Mouse (Mus musculus): ENCODE measurements around the gene Tmem268. TPM values are rescaled to one million over a fixed set of nuclear protein-coding genes. Genes with fewer than 3 reads are reported as not detected.

Tmem268 gene
- polyA plus RNA-seq, 1 experiment from 2014 or later = 6.0 TPM

DNA sequence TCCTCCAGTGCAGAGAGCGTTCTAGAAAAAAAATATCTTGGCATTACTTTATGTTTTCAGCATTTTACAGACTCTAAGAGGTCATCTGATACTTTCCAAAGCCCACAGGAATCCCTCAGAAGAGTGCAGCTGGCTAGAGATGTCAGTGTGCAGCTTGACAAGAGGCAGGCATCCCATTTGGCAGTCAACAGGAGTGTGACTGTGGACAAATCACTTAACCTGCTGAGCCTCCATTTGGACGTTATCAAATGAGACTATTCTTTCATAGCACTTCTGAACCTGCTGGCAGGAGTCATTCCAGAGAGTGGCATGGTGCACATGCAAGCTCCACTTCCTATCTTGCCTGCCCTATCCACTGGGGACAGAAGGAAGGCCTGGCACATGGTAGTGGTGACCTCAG lies 16.4 kb upstream of the Tmem268 start:
- Histone ChIP-seq H3K27ac (ENCODE audit: low read length) (no peak overlapping the region), H3K27me3 (replicated peaks; ENCODE audit: control insufficient read depth, insufficient read depth, low read length) (no peaks in the 10 kb centered on the region), H3K4me3 (replicated peaks; ENCODE audit: low read length) (no peak overlapping the region), H3K4me2 (ENCODE audit: low read length) (no peak overlapping the region), H3K36me3 (ENCODE audit: control insufficient read depth, insufficient read depth) (no peaks in the 10 kb centered on the region), H3K9ac (replicated peaks; ENCODE audit: low read depth, low read length) (no peak overlapping the region), H3K4me1 (replicated peaks; ENCODE audit: control insufficient read depth, insufficient read depth, low read length) (peaks cover 23% of the 10 kb centered on the region), H3K9me3 (ENCODE audit: control insufficient read depth, low read length) (no peaks in the 10 kb centered on the region)
- ATAC-seq = no peak
- 86% methylated on average over 2 of the region's 2 CpGs for WGBS

- H3K4me1 ChIP-seq (replicated peaks; ENCODE audit: control insufficient read depth, insufficient read depth, low read length) = peaks cover 31% of the 10 kb centered on the region
- peak overlapping the region; percentile 15; the same call in 1 of the 2 replicates for H3K9ac ChIP-seq (replicated peaks; ENCODE audit: low read depth, low read length)
- ATAC-seq = peak; percentile 60
- peak overlapping the region; percentile 46 for H3K4me2 ChIP-seq (ENCODE audit: low read length)
- WGBS = 65% methylated on average over 10 of the region's 10 CpGs
- no peaks in the 10 kb centered on the region for H3K27me3 ChIP-seq (replicated peaks; ENCODE audit: control insufficient read depth, insufficient read depth, low read length)
- peaks cover 4% of the 10 kb centered on the region for H3K36me3 ChIP-seq (ENCODE audit: control insufficient read depth, insufficient read depth)
- no peaks in the 10 kb centered on the region for H3K9me3 ChIP-seq (ENCODE audit: control insufficient read depth, low read length)
- H3K4me3 ChIP-seq (replicated peaks; ENCODE audit: low read length) = peak overlapping the region; percentile 79
- H3K27ac ChIP-seq (ENCODE audit: low read length) = peak overlapping the region; percentile 69
Measured at GRCm38 (mm10) chr4:63543746-63544493, 14.7 kb upstream of the Tmem268 start.

GRCm38 (mm10) chr4:63544494-63545230 lies 13.9 kb upstream of the Tmem268 start, which contains the start of gene Atp6v1g1:
Atp6v1g1 (plus strand) TSS chr4:63544772.
- Histone ChIP-seq H3K4me1 (replicated peaks; ENCODE audit: control insufficient read depth, insufficient read depth, low read length) (peaks cover 31% of the 10 kb centered on the region), H3K9ac (replicated peaks; ENCODE audit: low read depth, low read length) (peak within 1 kb of the TSS; percentile 74), H3K4me2 (ENCODE audit: low read length) (peak within 1 kb of the TSS; percentile 72), H3K27ac (ENCODE audit: low read length) (peak within 1 kb of the TSS; percentile 81), H3K4me3 (replicated peaks; ENCODE audit: low read length) (peak within 1 kb of the TSS; percentile 79), H3K36me3 (ENCODE audit: control insufficient read depth, insufficient read depth) (peaks cover 11% of the 10 kb centered on the region), H3K27me3 (replicated peaks; ENCODE audit: control insufficient read depth, insufficient read depth, low read length) (no peaks in the 10 kb centered on the region), H3K9me3 (ENCODE audit: control insufficient read depth, low read length) (no peaks in the 10 kb centered on the region)
- under 1% methylated on average over 46 of the region's 57 CpGs for WGBS
- ATAC-seq = peak; percentile 95

- no peak for ATAC-seq
- no peaks in the 10 kb centered on the region for H3K9me3 ChIP-seq (ENCODE audit: control insufficient read depth, low read length)
- no peaks in the 10 kb centered on the region for H3K27me3 ChIP-seq (replicated peaks; ENCODE audit: control insufficient read depth, insufficient read depth, low read length)
- WGBS = 8% methylated on average over 26 of the region's 26 CpGs
- peak overlapping the region; percentile 81 for H3K27ac ChIP-seq (ENCODE audit: low read length)
- H3K4me2 ChIP-seq (ENCODE audit: low read length) = peak overlapping the region; percentile 72
- H3K36me3 ChIP-seq (ENCODE audit: control insufficient read depth, insufficient read depth) = peaks cover 12% of the 10 kb centered on the region
- H3K4me1 ChIP-seq (replicated peaks; ENCODE audit: control insufficient read depth, insufficient read depth, low read length) = peaks cover 31% of the 10 kb centered on the region
- peak overlapping the region; percentile 79 for H3K4me3 ChIP-seq (replicated peaks; ENCODE audit: low read length)
- peak overlapping the region; percentile 74 for H3K9ac ChIP-seq (replicated peaks; ENCODE audit: low read depth, low read length)
Measured at GRCm38 (mm10) chr4:63545231-63545958, 13.2 kb upstream of the Tmem268 start.

DNA sequence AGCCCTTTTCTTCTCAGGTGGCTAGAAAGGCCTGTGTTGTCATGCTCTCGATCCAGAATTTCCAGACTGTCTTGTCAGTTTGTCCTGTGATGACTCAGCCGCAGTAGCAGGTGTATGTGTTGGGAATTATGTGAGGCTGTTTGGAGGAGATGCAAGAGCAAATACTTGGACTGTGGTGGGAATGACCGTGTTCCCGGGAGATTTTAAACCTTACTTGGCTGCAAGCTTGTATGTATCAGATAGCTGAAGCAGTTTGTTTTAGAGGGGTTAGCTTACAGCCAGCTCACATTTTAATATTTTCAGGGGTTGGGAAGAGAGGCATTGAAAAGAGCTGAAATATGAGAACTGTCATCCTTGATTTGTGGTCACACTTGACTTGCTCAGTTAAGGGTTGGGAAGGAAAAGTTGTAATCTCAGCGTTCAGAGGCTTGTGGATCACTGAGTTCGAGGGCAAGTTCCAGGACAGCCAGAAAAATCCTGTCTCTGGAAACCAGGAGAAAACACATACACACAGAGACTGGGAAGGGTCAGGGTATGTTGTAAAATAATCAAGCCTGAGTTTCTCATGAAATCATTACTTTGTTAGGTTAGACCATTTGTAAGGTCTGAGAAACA lies 12.0 kb upstream of the Tmem268 start:
- no peak for ATAC-seq
- WGBS = 91% methylated on average over 6 of the region's 6 CpGs
- H3K4me1 ChIP-seq (replicated peaks; ENCODE audit: control insufficient read depth, insufficient read depth, low read length) = peaks cover 31% of the 10 kb centered on the region
- H3K9ac ChIP-seq (replicated peaks; ENCODE audit: low read depth, low read length) = no peak overlapping the region
- no peaks in the 10 kb centered on the region for H3K27me3 ChIP-seq (replicated peaks; ENCODE audit: control insufficient read depth, insufficient read depth, low read length)
- no peak overlapping the region for H3K4me3 ChIP-seq (replicated peaks; ENCODE audit: low read length)
- peak overlapping the region; percentile 72; the same call in 1 of the 2 replicates for H3K4me2 ChIP-seq (ENCODE audit: low read length)
- no peak overlapping the region for H3K27ac ChIP-seq (ENCODE audit: low read length)
- no peaks in the 10 kb centered on the region for H3K9me3 ChIP-seq (ENCODE audit: control insufficient read depth, low read length)
- H3K36me3 ChIP-seq (ENCODE audit: control insufficient read depth, insufficient read depth) = peaks cover 22% of the 10 kb centered on the region

GRCm38 (mm10) chr4:63547799-63548198 lies 10.8 kb upstream of the Tmem268 start:
- 35% methylated on average over 1 of the region's 1 CpGs for WGBS
- H3K4me1 ChIP-seq (replicated peaks; ENCODE audit: control insufficient read depth, insufficient read depth, low read length) = peaks cover 31% of the 10 kb centered on the region

DNA sequence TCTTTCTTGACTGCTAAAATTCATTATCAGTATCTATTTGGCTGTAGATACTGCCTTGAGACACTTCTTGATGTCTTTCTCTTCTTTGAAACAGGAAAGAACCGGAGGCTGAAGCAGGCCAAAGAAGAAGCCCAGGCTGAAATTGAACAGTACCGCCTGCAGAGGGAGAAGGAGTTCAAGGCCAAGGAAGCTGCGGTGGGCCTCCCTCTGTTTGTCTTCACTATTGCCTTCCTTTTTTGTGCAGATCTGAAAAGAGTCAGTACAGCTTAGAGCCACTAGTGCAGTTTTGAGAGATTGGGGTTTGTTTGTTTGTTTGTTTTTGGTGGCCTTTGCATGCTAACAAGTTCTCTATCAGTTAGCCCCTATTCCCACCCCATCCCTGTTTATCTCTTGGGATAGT lies 10.1 kb upstream of the Tmem268 start:
- H3K4me3 ChIP-seq (replicated peaks; ENCODE audit: low read length) = no peak overlapping the region
- H3K27me3 ChIP-seq (replicated peaks; ENCODE audit: control insufficient read depth, insufficient read depth, low read length) = no peaks in the 10 kb centered on the region
- 81% methylated on average over 3 of the region's 3 CpGs for WGBS
- peaks cover 30% of the 10 kb centered on the region for H3K36me3 ChIP-seq (ENCODE audit: control insufficient read depth, insufficient read depth)
- H3K27ac ChIP-seq (ENCODE audit: low read length) = no peak overlapping the region
- H3K9me3 ChIP-seq (ENCODE audit: control insufficient read depth, low read length) = no peaks in the 10 kb centered on the region
- no peak overlapping the region for H3K9ac ChIP-seq (replicated peaks; ENCODE audit: low read depth, low read length)
- no peak for ATAC-seq
- H3K4me2 ChIP-seq (ENCODE audit: low read length) = no peak overlapping the region
- H3K4me1 ChIP-seq (replicated peaks; ENCODE audit: control insufficient read depth, insufficient read depth, low read length) = peaks cover 31% of the 10 kb centered on the region

More at GRCm38 (mm10) chr4:63547799-63548198, 10.8 kb upstream of the Tmem268 start:
- Histone ChIP-seq H3K4me3 (replicated peaks; ENCODE audit: low read length) (no peak overlapping the region), H3K9me3 (ENCODE audit: control insufficient read depth, low read length) (no peaks in the 10 kb centered on the region), H3K9ac (replicated peaks; ENCODE audit: low read depth, low read length) (no peak overlapping the region), H3K4me2 (ENCODE audit: low read length) (no peak overlapping the region), H3K27me3 (replicated peaks; ENCODE audit: control insufficient read depth, insufficient read depth, low read length) (no peaks in the 10 kb centered on the region), H3K36me3 (ENCODE audit: control insufficient read depth, insufficient read depth) (peaks cover 30% of the 10 kb centered on the region), H3K27ac (ENCODE audit: low read length) (no peak overlapping the region)
- ATAC-seq = no peak

- Histone ChIP-seq H3K9ac (replicated peaks; ENCODE audit: low read depth, low read length) (no peak overlapping the region), H3K9me3 (ENCODE audit: control insufficient read depth, low read length) (no peaks in the 10 kb centered on the region), H3K4me2 (ENCODE audit: low read length) (no peak overlapping the region), H3K36me3 (ENCODE audit: control insufficient read depth, insufficient read depth) (peaks cover 30% of the 10 kb centered on the region), H3K27me3 (replicated peaks; ENCODE audit: control insufficient read depth, insufficient read depth, low read length) (no peaks in the 10 kb centered on the region), H3K27ac (ENCODE audit: low read length) (no peak overlapping the region), H3K4me1 (replicated peaks; ENCODE audit: control insufficient read depth, insufficient read depth, low read length) (peaks cover 21% of the 10 kb centered on the region), H3K4me3 (replicated peaks; ENCODE audit: low read length) (no peak overlapping the region)
- WGBS = 95% methylated on average over 3 of the region's 3 CpGs
- ATAC-seq = no peak
Measured at GRCm38 (mm10) chr4:63550908-63551307, 7.7 kb upstream of the Tmem268 start.
